Mouse (Mus musculus): Measurements from ENCODE around the gene 2610028H24Rik. TPM values are rescaled to one million over a fixed set of nuclear protein-coding genes. Genes with fewer than 3 reads are reported as not detected.

2610028H24Rik gene
- polyA plus RNA-seq, 1 experiment from 2014 or later = not detected

- ATAC-seq (ENCODE audit: low FRiP score, low TSS enrichment) = no peak
- no peaks in the 10 kb centered on the region for H3K9me3 ChIP-seq (ENCODE audit: control insufficient read depth, low read length)
- H3K4me2 ChIP-seq (replicated peaks; ENCODE audit: low read depth, low read length) = no peak overlapping the region
- H3K36me3 ChIP-seq (ENCODE audit: control insufficient read depth, insufficient read depth, low read length) = peaks cover 88% of the 10 kb centered on the region
- H3K4me3 ChIP-seq (ENCODE audit: low read length) = no peak overlapping the region
- H3K27ac ChIP-seq (ENCODE audit: low read depth, low read length) = no peak overlapping the region
- no peaks in the 10 kb centered on the region for H3K4me1 ChIP-seq (ENCODE audit: control insufficient read depth, insufficient read depth, low read length)
- 81% methylated on average over 11 of the region's 11 CpGs for WGBS
- no peak overlapping the region for H3K9ac ChIP-seq (ENCODE audit: low read depth, low read length)
- no peaks in the 10 kb centered on the region for H3K27me3 ChIP-seq (ENCODE audit: control insufficient read depth, insufficient read depth, low read length)
Measured at GRCm38 (mm10) chr10:76504271-76504943, 55.5 kb downstream of the 2610028H24Rik start.

DNA sequence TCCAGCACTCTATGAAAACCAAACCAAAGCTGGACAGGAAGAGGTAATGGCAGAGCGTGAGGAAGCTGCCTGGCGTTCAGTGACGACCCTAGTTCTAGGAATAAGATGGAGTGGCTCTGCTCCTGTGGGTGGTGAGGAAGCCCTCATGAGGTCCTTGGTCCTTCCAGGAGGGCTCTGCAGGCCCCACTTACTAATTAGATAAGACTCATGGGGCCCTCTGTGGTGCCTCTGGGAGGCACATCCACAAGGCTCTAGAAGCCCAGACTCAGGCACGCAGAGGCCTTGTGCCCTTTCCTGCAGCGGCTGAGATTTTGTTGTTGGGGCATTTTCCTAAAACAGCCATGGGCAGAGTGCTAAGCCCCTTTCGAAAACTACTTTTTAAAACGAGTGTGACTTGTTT lies 57.0 kb downstream of the 2610028H24Rik start:
- H3K4me3 ChIP-seq (ENCODE audit: low read length) = no peak overlapping the region
- H3K27me3 ChIP-seq (ENCODE audit: control insufficient read depth, insufficient read depth, low read length) = no peaks in the 10 kb centered on the region
- no peak overlapping the region for H3K9ac ChIP-seq (ENCODE audit: low read depth, low read length)
- H3K4me2 ChIP-seq (replicated peaks; ENCODE audit: low read depth, low read length) = no peak overlapping the region
- ATAC-seq (ENCODE audit: low FRiP score, low TSS enrichment) = no peak
- H3K4me1 ChIP-seq (ENCODE audit: control insufficient read depth, insufficient read depth, low read length) = no peaks in the 10 kb centered on the region
- peaks cover 81% of the 10 kb centered on the region for H3K36me3 ChIP-seq (ENCODE audit: control insufficient read depth, insufficient read depth, low read length)
- H3K9me3 ChIP-seq (ENCODE audit: control insufficient read depth, low read length) = no peaks in the 10 kb centered on the region
- H3K27ac ChIP-seq (ENCODE audit: low read depth, low read length) = no peak overlapping the region
- WGBS = 90% methylated on average over 7 of the region's 7 CpGs

Other genes with a start within 250 kb of the 2610028H24Rik start
- gene Prmt2, start 211.2 kb upstream of the 2610028H24Rik start, polyA plus RNA-seq (2014; fragmentation: Nextera tagmentation; extraction: Ambion mirVana) = 39.4 and 57.6 TPM in 2 replicates
- 0.32 and 0.56 TPM in 2 replicates for gene S100b, start 195.2 kb upstream of the 2610028H24Rik start, polyA plus RNA-seq (2014; fragmentation: Nextera tagmentation; extraction: Ambion mirVana)
- gene Dip2a, start 103.8 kb upstream of the 2610028H24Rik start, polyA plus RNA-seq (2014; fragmentation: Nextera tagmentation; extraction: Ambion mirVana) = 5.7 and 6.3 TPM in 2 replicates
- not detected in 2 replicates for gene AC141477.1, start 8.6 kb upstream of the 2610028H24Rik start, polyA plus RNA-seq (2014; fragmentation: Nextera tagmentation; extraction: Ambion mirVana)
- gene Pcnt, start 6.3 kb upstream of the 2610028H24Rik start, polyA plus RNA-seq (2014; fragmentation: Nextera tagmentation; extraction: Ambion mirVana) = 20.2 and 27.1 TPM in 2 replicates
- gene Mcm3ap, start 19.8 kb downstream of the 2610028H24Rik start, polyA plus RNA-seq (2014; fragmentation: Nextera tagmentation; extraction: Ambion mirVana) = 51.3 and 71.4 TPM in 2 replicates
- gene Ybey, start 20.0 kb downstream of the 2610028H24Rik start, polyA plus RNA-seq (2014; fragmentation: Nextera tagmentation; extraction: Ambion mirVana) = 5.3 and 6.0 TPM in 2 replicates
- 9.7 and 21.9 TPM in 2 replicates for gene Lss, start 82.5 kb downstream of the 2610028H24Rik start, polyA plus RNA-seq (2014; fragmentation: Nextera tagmentation; extraction: Ambion mirVana)
- gene Spatc1l, start 113.2 kb downstream of the 2610028H24Rik start, polyA plus RNA-seq (2014; fragmentation: Nextera tagmentation; extraction: Ambion mirVana) = not detected in 2 replicates
- gene Ftcd, start 126.6 kb downstream of the 2610028H24Rik start, polyA plus RNA-seq (2014; fragmentation: Nextera tagmentation; extraction: Ambion mirVana) = 0.28 and 0.46 TPM in 2 replicates
- 19.8 and 22.0 TPM in 2 replicates for gene Col6a2, start 174.5 kb downstream of the 2610028H24Rik start, polyA plus RNA-seq (2014; fragmentation: Nextera tagmentation; extraction: Ambion mirVana)

Measured in kidney, embryonic 14.5 days (tissue).